Mouse (Mus musculus) lung, postnatal 0 days (tissue): ENCODE results near the gene Aatf. TPM values are rescaled to one million over a fixed set of nuclear protein-coding genes. Genes with fewer than 3 reads are reported as not detected.
A peak's percentile ranks its signal among the peaks of the same experiment; 100 is the strongest.
"Not testable (repeated sequence)": the region's sequence is repeated elsewhere in the genome, so short reads cannot be mapped to it uniquely, and the experiment has no call there.

ENCODE experiments used
- ATAC-seq: fragments of 200-750 bp; cut with Nextera tagmentation; 2 replicates; pipeline ENCODE4 v1.8.0; 2017; ENCODE audit warnings: moderate library complexity
- DNase-seq: peaks from one replicate; pipeline ENCODE4 v3.0.0-alpha.2; 2016; ENCODE audit warnings: low spot score
- H3K27ac ChIP-seq: fragments of 300-500 bp; sonication (generic); 2 replicates; pipeline ENCODE4 v1.5.1; 2014; ENCODE audit warnings: antibody characterized with exemption, mild to moderate bottlenecking, low read length, mixed read lengths
- H3K27me3 ChIP-seq: fragments of 300-500 bp; sonication (generic); replicated peaks from 2 replicates; pipeline ENCODE4 v1.6.1; 2014; ENCODE audit warnings: low read length, mixed read lengths; ENCODE audit not compliant: insufficient read depth
- H3K36me3 ChIP-seq: fragments of 300-500 bp; sonication (generic); 2 replicates; pipeline ENCODE4 v1.6.1; 2014; ENCODE audit warnings: low read length, mixed read lengths; ENCODE audit not compliant: insufficient read depth
- H3K4me1 ChIP-seq: fragments of 300-500 bp; sonication (generic); 2 replicates; pipeline ENCODE4 v1.6.1; 2014; ENCODE audit warnings: antibody characterized with exemption, low read depth, low read length, mixed read lengths; ENCODE audit not compliant: insufficient read depth
- H3K4me2 ChIP-seq: fragments of 300-500 bp; sonication (generic); replicated peaks from 2 replicates; pipeline ENCODE4 v1.6.1; 2014; ENCODE audit warnings: low read depth, mild to moderate bottlenecking, low read length, moderate library complexity, mixed read lengths
- H3K4me3 ChIP-seq: fragments of 300-500 bp; sonication (generic); 2 replicates; pipeline ENCODE4 v1.5.1; 2014; ENCODE audit warnings: low read depth, low read length
- H3K9ac ChIP-seq: fragments of 300-500 bp; sonication (generic); replicated peaks from 2 replicates; pipeline ENCODE4 v1.6.1; 2014; ENCODE audit warnings: low read depth, mild to moderate bottlenecking
- H3K9me3 ChIP-seq: fragments of 300-500 bp; sonication (generic); 2 replicates; pipeline ENCODE4 v1.6.1; 2016; ENCODE audit warnings: low read length, mixed read lengths
- CTCF ChIP-seq: IDR thresholded peaks from 2 replicates; pipeline ENCODE4 v1.5.1; 2016; ENCODE audit warnings: antibody characterized with exemption, mild to moderate bottlenecking
- EP300 ChIP-seq: IDR thresholded peaks from 2 replicates; pipeline ENCODE4 v1.6.1; 2016; ENCODE audit warnings: antibody characterized with exemption, mild to moderate bottlenecking, control low read depth
- WGBS: fragments of 180-500 bp; shearing (Covaris S2); extraction: QIAGEN DNeasy Blood & Tissue Kit; methylation state at CpG from one replicate; pipeline ENCODE4 v1.1.7; 2014; 5-methylcytosine and 5-hydroxymethylcytosine counted together
- polyA plus RNA-seq: library from polyadenylated mRNA; unstranded; fragments of >200 nt; fragmentation: Nextera tagmentation; extraction: Ambion mirVana; gene quantifications from 2 replicates; pipeline ENCODE4 v1.2.1, GENCODE M21; 2015

The Aatf gene
- polyA plus RNA-seq, 1 experiment from 2014 or later: 19.4 TPM

DNA sequence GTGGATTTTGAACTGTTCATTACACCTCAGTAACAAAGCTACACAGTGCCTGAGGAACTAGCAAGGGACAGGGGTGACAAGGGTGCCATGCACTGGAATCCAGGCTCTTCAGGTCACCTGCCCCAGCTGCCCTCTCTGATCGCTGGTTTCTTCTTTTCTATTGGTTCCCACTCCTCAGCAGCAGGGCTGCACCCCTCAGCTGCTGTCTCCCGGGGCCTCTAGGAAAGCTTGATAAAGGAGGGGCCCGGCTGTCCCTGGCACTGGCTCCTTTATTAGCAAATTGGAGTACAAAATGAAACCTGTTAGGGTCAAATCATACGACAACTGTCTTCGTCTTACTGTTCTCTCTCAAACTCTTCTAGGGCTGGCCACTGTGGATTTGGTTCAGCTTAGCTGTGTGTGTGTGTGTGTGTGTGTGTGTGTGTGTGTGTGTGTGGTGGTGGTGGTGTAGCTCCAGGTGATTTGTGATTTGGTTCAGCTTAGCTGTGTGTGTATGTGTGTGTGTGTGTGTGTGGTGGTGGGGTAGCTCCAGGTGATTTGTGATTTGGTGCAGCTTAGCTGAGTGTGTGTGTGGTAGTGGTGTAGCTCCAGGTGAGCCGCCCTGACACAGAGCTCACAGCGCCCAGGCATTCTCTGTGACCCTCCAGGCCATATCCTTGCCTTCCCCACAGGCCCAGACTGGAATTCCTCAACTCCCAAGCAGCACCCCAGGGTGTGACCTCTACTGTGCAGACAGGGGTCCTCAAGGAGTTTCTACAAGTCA lies 102.3 kb downstream of the Aatf start:
- Histone ChIP-seq H3K9ac (no peak overlapping the region), H3K4me3 (no peak overlapping the region), H3K9me3 (no peaks in the 10 kb centered on the region), H3K4me1 (no peaks in the 10 kb centered on the region), H3K27ac (no peak overlapping the region), H3K36me3 (no peaks in the 10 kb centered on the region), H3K27me3 (no peaks in the 10 kb centered on the region), H3K4me2 (no peak overlapping the region)
- TF ChIP-seq EP300: no peak
- no peak for TF ChIP-seq CTCF
- 53% methylated on average over 7 of the region's 7 CpGs for WGBS
- no peak for DNase-seq
- no peak for ATAC-seq

DNA sequence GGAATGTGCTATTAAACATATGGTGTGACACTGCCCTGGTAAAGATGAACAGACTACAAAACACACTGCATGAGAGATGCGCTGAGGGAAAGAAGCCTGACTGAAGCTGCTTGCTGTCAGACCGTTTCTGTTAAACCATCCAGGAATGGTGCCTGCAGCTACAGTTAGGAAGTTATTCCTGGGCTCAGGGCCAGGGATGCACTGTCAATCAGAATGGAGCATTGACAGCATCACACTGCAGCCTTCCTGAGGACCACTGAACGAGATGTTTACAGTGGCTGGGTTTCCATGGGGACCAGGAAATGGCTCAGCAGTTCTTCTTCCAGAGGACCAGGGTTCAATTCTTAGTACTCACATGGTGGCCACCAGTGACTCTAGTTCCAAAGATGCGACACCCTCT lies 102.9 kb downstream of the Aatf start:
- Histone ChIP-seq H3K4me1 (no peaks in the 10 kb centered on the region), H3K27me3 (no peaks in the 10 kb centered on the region), H3K4me3 (no peak overlapping the region), H3K27ac (no peak overlapping the region), H3K9ac (no peak overlapping the region), H3K9me3 (no peaks in the 10 kb centered on the region), H3K4me2 (no peak overlapping the region), H3K36me3 (no peaks in the 10 kb centered on the region)
- DNase-seq: no peak
- TF ChIP-seq CTCF (no peak), EP300 (no peak)
- WGBS: 51% methylated on average over 4 of the region's 4 CpGs
- ATAC-seq: no peak

DNA sequence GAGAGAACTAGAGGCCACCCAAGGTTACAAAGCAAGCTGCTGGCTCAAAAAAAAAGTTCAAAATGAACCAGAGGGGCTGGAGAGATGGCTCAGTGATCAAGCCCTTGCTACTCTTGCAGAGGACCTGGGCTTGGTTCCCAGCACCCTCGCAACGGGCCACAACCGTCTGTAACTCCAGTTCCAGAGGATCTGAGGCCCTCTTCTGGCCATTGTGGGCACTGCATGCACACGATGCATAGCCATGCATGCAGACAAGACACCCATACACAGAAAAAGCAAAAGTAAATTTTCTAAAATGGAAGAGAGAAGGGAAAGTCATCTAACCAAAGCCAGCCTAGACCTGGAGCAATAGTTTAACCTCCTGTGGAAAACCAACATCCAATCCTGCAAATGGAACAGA lies 106.6 kb downstream of the Aatf start:
- no peak overlapping the region for H3K27ac ChIP-seq
- DNase-seq: no peak
- ATAC-seq: no peak
- H3K36me3 ChIP-seq: no peaks in the 10 kb centered on the region
- no peaks in the 10 kb centered on the region for H3K4me1 ChIP-seq
- H3K9me3 ChIP-seq: no peaks in the 10 kb centered on the region
- TF ChIP-seq EP300: no peak
- TF ChIP-seq CTCF: peak; percentile 22
- H3K4me2 ChIP-seq: no peak overlapping the region
- whole genome bisulfite sequencing: 99% methylated on average over 4 of the region's 4 CpGs
- H3K9ac ChIP-seq: no peak overlapping the region
- no peak overlapping the region for H3K4me3 ChIP-seq
- H3K27me3 ChIP-seq: no peaks in the 10 kb centered on the region

DNA sequence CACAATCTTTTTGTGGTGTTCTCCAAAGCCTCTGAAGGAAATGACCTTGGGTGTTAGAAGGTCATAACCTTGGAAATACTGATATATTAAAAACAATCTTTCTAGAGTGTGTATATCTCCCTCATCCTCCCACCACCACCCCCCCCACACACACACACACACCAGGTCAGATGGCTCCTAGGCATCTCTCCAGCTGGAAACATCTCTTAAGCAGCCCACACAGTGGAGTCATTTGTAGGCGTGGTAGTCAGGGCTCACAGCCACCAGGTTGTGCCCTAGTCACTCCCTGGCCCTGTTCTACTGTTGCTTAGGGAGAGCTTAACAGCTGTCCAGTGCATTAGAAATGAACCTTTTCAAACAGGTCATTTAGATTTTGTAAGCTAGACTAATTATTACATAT lies 118.3 kb downstream of the Aatf start:
- Histone ChIP-seq H3K36me3 (peaks cover 5% of the 10 kb centered on the region), H3K27me3 (no peaks in the 10 kb centered on the region), H3K4me3 (no peak overlapping the region), H3K9me3 (no peaks in the 10 kb centered on the region), H3K4me1 (no peaks in the 10 kb centered on the region), H3K9ac (no peak overlapping the region), H3K27ac (no peak overlapping the region), H3K4me2 (no peak overlapping the region)
- 67% methylated on average over 1 of the region's 1 CpGs for WGBS
- ATAC-seq: no peak
- TF ChIP-seq EP300 (no peak), CTCF (no peak)
- DNase-seq: no peak

DNA sequence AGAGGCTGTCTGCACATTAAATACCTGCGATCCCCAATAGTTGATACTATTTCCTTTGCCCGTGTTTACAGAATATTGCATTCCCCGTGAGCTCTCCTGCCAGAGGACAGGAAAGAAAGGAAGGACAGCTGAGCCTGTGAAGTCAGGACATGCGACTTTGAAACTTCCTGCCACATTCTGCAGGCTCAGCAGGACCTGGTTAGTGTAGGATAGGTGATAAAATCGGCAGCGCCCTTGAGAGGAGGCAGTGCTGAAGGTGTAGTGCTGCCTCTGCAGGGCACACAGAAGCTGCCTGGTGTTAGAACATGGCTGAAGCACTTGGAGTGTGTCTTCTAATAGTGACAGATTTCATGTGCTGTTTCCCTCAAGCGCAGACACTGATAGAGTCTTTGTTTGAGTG lies 119.8 kb downstream of the Aatf start:
- Histone ChIP-seq H3K9me3 (no peaks in the 10 kb centered on the region), H3K4me3 (no peak overlapping the region), H3K4me2 (no peak overlapping the region), H3K27ac (no peak overlapping the region), H3K9ac (no peak overlapping the region), H3K27me3 (no peaks in the 10 kb centered on the region), H3K4me1 (no peaks in the 10 kb centered on the region), H3K36me3 (peaks cover 5% of the 10 kb centered on the region)
- no peak for DNase-seq
- no peak for ATAC-seq
- TF ChIP-seq EP300 (no peak), CTCF (no peak)
- 55% methylated on average over 7 of the region's 7 CpGs for WGBS

DNA sequence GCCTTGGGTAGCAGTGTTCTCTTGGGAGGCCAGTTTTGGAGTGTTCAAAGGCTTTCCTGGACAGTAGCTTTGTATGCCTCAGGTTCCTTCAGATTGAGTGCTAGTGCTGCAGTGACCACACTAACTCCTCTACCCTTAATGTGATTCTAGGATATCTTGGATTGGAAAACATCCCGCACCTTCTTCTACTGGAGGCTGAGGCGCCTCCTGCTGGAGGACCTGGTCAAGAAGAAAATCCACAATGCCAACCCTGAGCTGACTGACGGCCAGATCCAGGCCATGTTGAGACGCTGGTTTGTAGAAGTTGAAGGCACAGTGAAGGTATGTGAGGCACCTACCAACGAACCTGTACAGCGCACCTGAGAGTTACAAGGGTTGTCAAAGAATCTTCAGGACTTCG lies 121.3 kb downstream of the Aatf start:
- H3K4me1 ChIP-seq, DNase-seq, ATAC-seq, H3K36me3 ChIP-seq, H3K9me3 ChIP-seq, H3K4me3 ChIP-seq, H3K27me3 ChIP-seq, H3K27ac ChIP-seq, H3K9ac ChIP-seq, H3K4me2 ChIP-seq: not testable (repeated sequence)
- TF ChIP-seq CTCF: peak; percentile 30
- 86% methylated on average over 7 of the region's 7 CpGs for WGBS

DNA sequence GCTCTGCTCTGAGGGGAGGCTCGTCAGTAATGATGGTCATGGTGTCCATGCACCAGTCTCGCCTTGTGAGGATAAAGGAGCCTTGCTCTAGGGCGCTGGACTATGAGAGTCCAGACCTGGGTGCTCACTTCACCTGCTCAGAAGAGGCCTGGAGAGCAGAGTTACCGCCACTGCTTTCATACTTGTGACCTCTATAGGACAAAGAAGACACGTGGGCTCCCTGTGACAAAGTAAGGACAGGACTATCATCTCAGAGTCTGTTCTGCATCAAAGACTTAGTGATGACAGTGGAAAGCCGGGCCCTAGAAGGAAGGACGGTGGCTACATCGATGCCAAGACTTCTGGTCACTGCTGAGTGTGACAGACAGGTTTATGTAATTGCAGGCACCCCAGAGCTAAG lies 122.2 kb downstream of the Aatf start:
- Histone ChIP-seq H3K27ac (no peak overlapping the region), H3K27me3 (no peaks in the 10 kb centered on the region)
- TF ChIP-seq EP300: no peak
- no peak for TF ChIP-seq CTCF

More for the DNA sequence above, 122.2 kb downstream of the Aatf start:
- Histone ChIP-seq H3K36me3 (no peaks in the 10 kb centered on the region), H3K4me1 (no peaks in the 10 kb centered on the region), H3K9ac (no peak overlapping the region), H3K9me3 (no peaks in the 10 kb centered on the region), H3K4me3 (no peak overlapping the region), H3K4me2 (no peak overlapping the region)
- DNase-seq: no peak
- ATAC-seq: no peak
- 85% methylated on average over 8 of the region's 8 CpGs for WGBS
